Mouse (Mus musculus): Measurements from ENCODE around the gene Kalrn.
A peak's percentile ranks its signal among the peaks of the same experiment; 100 is the strongest.

Kalrn gene

DNA sequence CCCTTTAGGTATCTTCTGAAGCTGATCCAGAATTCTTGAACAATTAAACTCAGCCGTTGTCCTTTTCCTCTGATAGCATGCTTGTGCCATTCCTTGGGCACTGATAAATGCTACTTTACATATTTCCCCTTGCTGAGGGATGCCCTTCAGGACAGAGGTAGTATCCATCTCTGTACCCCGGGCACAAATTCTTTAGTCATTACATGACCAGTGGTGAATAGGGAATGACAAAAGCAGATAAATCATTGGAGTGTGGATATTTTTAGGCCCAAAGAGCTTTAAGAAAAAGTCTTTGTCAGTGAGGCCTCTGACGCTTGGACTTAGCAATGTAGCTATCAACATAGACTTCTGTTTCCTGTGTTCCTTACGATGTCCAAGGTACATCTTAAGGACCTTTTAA, 507.0 kb downstream of the Kalrn start:
- DNase-seq, result no peak

DNA sequence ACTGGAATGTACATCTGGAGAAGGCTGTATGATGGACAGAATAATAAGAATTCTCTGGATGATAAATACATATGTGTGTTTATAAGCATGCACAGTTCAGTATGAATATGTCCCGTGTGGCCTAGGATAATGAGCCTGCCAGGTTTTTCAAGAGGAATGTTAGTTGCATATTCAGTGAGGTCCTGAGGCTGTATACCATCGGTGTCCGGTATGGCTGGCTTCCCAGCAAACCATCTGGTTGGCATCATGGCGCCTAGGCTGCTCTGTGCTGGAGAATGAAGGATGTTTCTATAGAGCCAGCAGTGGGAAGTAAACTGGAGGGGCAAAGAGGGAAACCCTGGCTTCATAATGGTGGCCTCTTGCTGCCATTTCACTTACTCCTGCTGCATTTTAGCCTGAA, 510.0 kb downstream of the Kalrn start:
- DNase-seq, result peak; percentile 66 to 78

- DNase-seq, result no peak
Observed at GRCm38 (mm10) chr16:34061661-34062060, 511.7 kb downstream of the Kalrn start.

- no peak for DNase-seq
Observed at GRCm38 (mm10) chr16:34058611-34059010, 514.7 kb downstream of the Kalrn start.

DNA sequence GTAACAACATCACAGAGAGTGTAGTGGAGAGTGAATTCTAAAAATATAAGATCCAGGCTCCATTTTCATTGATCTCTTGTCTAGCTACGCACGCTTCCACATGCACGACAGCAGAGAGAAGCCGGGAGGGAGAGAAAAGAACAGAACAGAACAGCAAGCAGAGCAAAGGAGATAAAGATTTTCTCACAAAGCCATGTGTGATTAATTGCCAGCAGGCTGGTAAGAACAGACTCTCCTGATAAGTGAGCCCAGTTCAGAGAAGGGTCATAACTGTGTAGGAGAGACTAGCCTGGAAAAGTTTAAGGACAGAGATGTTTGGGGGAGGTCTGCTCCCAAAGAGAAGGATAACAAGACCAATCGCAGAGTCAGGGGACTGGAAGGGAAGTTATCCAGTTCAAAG, 515.9 kb downstream of the Kalrn start:
- no peak for DNase-seq

GRCm38 (mm10) chr16:34056418-34057111, 516.8 kb downstream of the Kalrn start:
- DNase-seq, result no peak

DNA sequence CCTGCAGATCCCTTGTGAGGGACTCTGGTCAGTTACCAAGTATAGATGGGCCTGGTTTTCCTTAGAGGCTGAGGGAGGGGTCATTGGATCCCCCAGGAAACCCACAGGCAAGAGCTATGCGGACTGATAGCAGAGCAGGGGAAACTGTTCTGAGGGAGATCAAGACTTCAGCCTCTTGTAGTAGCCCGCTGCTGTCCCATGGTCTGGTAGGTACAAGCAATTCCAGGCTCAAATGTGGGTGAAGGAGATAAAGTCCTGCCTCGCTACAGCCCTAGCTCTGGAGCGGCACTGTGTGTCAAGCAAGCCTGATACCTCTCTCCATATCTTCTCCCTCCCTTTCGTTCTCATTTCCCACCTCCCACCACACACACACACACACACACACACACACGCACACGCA, 523.2 kb downstream of the Kalrn start:
- DNase-seq, result no peak

DNA sequence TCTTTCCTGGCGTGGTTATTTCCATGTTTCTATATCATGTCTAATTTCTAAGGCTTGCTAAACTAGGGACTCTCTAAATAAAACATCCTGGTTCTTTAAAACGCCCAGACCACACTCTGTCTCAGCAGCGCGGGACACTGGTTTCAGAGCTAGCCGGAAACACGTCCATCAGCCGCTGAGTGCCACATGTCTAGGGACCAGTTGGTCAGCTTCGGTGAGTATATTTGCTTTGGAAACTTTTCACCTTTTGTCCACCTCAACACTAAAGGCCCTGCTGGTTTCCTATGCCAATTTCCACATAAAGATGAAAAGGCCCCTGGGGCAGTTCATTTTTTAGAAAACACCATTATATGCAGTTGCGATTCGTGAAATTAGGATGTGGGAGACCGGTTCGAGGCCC, 524.0 kb downstream of the Kalrn start:
- DNase-seq, result no peak

- DNase-seq, result no peak
Observed at GRCm38 (mm10) chr16:34048232-34048631, 525.1 kb downstream of the Kalrn start.

- DNase-seq, result no peak
Observed at GRCm38 (mm10) chr16:34047543-34047942, 525.8 kb downstream of the Kalrn start.

- DNase-seq, result no peak
Observed at GRCm38 (mm10) chr16:34047006-34047360, 526.3 kb downstream of the Kalrn start.

- no peak for DNase-seq
Observed at GRCm38 (mm10) chr16:34046268-34047005, 526.9 kb downstream of the Kalrn start.

DNA sequence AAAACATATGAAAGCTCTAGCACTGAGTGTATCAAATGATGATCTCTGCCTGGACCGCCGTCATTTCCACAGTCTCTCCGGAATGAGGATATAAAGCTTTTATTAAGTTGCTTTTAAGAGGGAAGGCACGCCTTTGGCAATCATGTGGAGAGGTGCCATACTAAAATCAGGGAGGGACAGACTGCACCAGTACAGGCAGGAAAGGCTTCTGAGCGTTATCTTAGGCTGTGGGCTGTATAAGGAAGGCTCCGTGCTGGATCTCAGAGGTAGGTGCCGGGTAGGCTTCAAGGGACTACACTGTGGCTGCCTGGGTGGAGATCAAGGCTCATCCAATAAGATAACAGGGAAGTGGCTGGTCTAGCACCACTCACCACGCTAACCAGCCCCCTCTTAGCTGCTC, 528.8 kb downstream of the Kalrn start:
- DNase-seq, result no peak

DNA sequence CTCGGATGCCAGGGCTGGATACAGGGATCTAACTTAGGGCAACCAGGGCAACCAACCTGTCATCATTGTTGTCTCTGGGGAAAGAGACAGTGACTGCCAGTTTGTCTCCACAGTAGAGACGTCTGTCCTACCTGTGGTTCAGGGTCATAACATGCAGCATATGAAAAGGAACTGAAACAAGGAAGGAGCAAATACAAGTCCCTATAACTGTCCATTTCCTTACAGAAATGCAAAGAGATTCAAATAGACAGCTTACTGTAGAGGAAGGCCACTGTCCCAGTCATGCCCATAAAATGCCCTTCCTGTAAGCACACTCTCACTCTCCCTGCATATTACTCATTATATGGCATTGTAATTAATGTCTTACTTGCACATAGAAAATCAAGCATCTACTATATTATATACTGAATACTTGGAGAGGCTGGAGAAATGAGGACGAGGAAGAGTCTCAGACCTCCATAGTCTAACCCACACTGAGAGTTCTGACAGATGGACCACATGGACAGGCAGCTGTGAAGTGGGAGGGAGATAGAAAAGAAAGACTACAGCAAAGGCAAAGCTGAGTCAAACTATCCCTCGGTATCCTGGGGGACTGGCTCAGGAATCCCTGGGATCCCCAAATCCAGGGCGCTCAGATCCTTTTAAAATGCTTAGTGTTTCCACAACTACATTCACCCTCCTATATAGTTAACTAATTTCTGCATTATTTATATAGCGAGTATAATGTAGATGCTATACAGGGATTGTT, 530.1 kb downstream of the Kalrn start:
- no peak for DNase-seq

DNA sequence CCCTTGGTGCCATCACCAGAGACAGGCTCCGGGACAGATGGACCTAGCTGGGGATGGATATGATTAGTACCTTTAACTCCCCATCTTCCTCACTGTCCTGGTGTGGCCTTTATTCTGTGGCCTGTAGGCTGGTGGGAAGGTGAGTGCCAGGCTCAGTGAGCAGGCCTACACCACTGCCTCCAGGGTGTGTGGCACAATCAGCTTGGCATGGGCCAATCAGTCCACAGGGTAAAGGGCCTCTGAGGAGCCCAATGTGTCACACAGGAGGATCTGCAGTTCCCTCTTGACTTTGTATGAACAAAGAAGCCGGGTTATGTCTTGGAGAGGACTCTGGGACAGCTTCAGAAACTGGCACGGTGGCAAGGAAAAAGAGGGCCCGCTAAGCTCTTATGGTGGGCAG, 530.7 kb downstream of the Kalrn start:
- no peak for DNase-seq

GRCm38 (mm10) chr16:34040276-34040675, 533.1 kb downstream of the Kalrn start:
- DNase-seq, result no peak

DNA sequence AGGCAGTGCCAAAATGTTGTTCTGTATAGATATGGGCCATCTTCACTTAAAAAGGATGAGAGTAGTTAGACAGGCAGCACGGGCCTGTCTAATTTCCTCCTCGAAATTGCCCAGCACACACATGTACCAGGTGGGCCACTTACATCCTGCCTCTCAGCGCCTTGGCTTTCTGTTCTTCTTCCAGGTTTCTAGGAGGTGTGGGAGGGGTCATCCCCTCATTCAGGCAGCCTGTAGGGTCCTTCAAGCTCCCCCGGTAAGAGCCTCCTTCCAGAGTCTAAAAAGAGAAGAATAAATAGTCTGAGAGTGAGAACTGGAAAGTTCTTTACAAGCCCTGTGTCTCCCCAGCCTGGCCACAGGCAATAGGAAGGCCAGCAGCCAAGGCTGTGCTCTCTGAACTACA, 533.6 kb downstream of the Kalrn start:
- DNase-seq, result no peak

DNA sequence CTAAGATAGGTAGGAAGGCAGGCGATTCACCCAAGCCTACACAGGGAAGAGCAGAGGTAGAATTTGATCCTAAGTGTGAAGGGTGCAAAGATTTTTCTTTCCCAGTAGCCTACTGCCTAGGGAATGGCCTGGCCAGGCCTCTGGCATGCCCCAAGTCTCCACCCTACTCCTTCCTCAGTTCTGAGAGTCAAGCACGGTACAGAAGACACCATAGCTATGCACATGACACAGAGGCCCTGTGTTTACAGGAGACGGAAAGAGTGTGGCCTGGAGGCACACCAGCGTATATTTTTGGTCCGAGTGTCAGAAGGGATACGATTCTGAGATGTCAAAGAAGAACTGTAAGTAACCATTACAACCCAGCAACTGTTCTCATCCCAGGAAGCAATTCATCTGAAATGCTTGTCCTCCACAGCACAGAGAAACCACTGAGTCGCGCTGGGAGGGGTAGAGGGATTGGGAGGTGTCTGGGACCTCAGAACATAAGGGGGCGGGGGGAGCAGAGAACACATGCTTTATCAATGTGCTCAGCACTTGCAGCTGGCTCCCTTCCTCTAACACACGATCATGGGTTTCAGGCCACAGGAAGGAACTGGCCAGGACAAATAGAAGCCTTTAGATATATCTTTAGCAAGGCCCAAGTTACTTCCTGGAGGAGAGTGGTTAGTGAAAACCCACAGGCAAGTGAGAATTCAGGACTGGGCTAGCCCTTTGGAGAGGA, 536.8 kb downstream of the Kalrn start:
- DNase-seq, result no peak

DNA sequence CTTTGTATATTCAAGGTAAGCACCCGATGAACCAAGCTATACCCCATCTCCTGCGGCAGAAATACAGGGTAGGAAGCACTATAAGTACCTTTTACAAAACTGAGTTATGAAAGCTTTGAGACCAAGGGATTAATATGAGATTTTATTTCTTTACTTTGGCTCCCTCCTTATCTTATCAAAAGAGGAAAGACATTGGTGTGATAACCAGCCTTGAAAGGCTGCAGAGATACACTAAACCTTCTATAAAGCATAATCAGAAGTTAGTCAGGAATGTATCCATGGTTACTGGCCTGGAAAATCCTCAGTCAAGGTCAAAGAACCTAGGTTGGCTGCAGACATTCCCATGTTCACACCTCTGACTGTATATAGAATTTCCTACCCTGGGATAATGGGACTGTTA, 537.6 kb downstream of the Kalrn start:
- no peak for DNase-seq

GRCm38 (mm10) chr16:34034267-34034666, 539.1 kb downstream of the Kalrn start:
- no peak for DNase-seq

- DNase-seq, result no peak
Observed at GRCm38 (mm10) chr16:34032011-34032645, 541.2 kb downstream of the Kalrn start.

DNA sequence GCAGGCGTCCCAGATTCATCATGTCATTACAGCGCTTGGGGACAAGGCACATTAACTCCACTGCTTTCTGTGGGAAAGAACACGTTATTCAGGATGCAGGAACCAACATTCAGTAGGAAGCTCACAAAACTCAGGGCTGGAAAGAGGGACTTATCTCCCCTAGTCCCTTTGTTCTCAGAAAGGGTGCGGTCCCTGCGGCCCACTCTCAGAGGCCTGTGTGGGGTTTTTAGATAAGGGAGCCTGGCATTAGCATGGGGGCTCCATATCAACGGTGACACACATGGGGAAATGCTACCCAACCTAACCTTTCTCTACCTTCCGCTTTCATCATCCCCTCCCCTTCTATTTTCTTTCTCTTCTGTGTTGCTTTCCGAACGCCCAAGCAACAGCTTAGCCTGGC, 541.8 kb downstream of the Kalrn start:
- DNase-seq, result no peak

- no peak for DNase-seq
Observed at GRCm38 (mm10) chr16:34030379-34030778, 543.0 kb downstream of the Kalrn start.
